Mouse (Mus musculus): ENCODE data around the gene Macrod2. TPM values are rescaled to one million over a fixed set of nuclear protein-coding genes. Genes with fewer than 3 reads are reported as not detected.
A peak's percentile ranks its signal among the peaks of the same experiment; 100 is the strongest.

Macrod2 gene
- polyA plus RNA-seq, 1 experiment from 2014 or later, result 45.9 TPM

DNA sequence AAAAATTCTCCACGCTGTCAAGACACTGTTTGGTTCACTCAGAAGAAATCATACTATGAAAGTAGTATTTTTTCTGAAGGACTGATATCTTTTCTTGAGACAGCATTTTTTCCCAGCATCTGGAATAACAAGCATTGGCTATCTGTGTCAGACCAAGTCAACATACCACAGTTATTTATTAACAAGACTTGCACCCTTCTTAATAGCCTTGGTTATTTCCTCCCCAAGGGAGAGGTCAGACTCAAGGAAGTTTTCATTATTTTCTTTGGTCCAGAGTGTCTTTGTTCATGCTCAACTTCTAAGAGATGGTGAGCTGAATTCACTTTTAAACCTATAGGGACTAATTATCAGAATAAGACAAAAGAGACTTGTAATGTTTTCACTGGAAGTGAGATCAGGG is 728.8 kb downstream of the Macrod2 start:
- no peaks in the 10 kb centered on the region for H3K36me3 ChIP-seq (ENCODE audit: control insufficient read depth, insufficient read depth, low read length)
- DNase-seq (ENCODE audit: low spot score, missing footprints), result no peak
- no peak overlapping the region for H3K4me2 ChIP-seq
- H3K9me3 ChIP-seq (ENCODE audit: control insufficient read depth, low read length), result no peaks in the 10 kb centered on the region
- H3K27me3 ChIP-seq (ENCODE audit: control insufficient read depth, insufficient read depth, low read length), result no peaks in the 10 kb centered on the region
- 89% methylated on average over 1 of the region's 1 CpGs for WGBS
- no peak overlapping the region for H3K9ac ChIP-seq (ENCODE audit: low read length)
- H3K4me1 ChIP-seq (ENCODE audit: control insufficient read depth, insufficient read depth, low read length), result no peaks in the 10 kb centered on the region
- H3K27ac ChIP-seq (ENCODE audit: low read depth, low read length), result no peak overlapping the region
- no peak overlapping the region for H3K4me3 ChIP-seq (ENCODE audit: low read depth, low read length)
- no peak for ATAC-seq (ENCODE audit: low FRiP score)

GRCm38 (mm10) chr2:141125638-141126037 is 730.5 kb downstream of the Macrod2 start:
- Histone ChIP-seq H3K27me3 (ENCODE audit: control insufficient read depth, insufficient read depth, low read length) (no peaks in the 10 kb centered on the region), H3K27ac (ENCODE audit: low read depth, low read length) (no peak overlapping the region), H3K4me1 (ENCODE audit: control insufficient read depth, insufficient read depth, low read length) (no peaks in the 10 kb centered on the region), H3K4me2 (no peak overlapping the region), H3K9ac (ENCODE audit: low read length) (no peak overlapping the region), H3K4me3 (ENCODE audit: low read depth, low read length) (no peak overlapping the region), H3K36me3 (ENCODE audit: control insufficient read depth, insufficient read depth, low read length) (no peaks in the 10 kb centered on the region), H3K9me3 (ENCODE audit: control insufficient read depth, low read length) (no peaks in the 10 kb centered on the region)
- ATAC-seq (ENCODE audit: low FRiP score), result no peak
- DNase-seq (ENCODE audit: low spot score, missing footprints), result no peak

DNA sequence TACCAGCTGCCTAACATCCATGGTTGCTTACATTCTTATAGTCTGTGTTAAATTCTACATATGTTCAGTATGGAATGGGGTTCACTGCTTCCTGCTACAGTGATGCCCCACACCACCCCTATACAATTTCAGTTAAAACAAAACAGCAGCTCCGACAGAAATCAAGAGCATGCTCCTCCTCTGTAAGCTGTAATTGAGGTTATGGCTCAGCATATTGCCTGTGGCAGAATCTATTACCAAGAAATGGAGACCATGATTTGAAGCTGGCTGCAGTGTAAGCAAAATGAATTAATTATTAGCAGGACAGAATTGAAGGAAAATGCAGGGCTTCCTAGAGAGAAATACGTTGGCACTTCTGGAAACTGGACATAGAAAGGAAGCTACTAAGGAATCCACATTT is 747.2 kb downstream of the Macrod2 start:
- Histone ChIP-seq H3K36me3 (ENCODE audit: control insufficient read depth, insufficient read depth, low read length) (no peaks in the 10 kb centered on the region), H3K4me3 (ENCODE audit: low read depth, low read length) (no peak overlapping the region), H3K27me3 (ENCODE audit: control insufficient read depth, insufficient read depth, low read length) (no peaks in the 10 kb centered on the region), H3K4me2 (no peak overlapping the region), H3K9ac (ENCODE audit: low read length) (no peak overlapping the region), H3K9me3 (ENCODE audit: control insufficient read depth, low read length) (no peaks in the 10 kb centered on the region), H3K27ac (ENCODE audit: low read depth, low read length) (no peak overlapping the region), H3K4me1 (ENCODE audit: control insufficient read depth, insufficient read depth, low read length) (no peaks in the 10 kb centered on the region)
- DNase-seq (ENCODE audit: low spot score, missing footprints) (no peak), ATAC-seq (ENCODE audit: low FRiP score) (no peak)
- 67% methylated on average over 2 of the region's 2 CpGs for WGBS

DNA sequence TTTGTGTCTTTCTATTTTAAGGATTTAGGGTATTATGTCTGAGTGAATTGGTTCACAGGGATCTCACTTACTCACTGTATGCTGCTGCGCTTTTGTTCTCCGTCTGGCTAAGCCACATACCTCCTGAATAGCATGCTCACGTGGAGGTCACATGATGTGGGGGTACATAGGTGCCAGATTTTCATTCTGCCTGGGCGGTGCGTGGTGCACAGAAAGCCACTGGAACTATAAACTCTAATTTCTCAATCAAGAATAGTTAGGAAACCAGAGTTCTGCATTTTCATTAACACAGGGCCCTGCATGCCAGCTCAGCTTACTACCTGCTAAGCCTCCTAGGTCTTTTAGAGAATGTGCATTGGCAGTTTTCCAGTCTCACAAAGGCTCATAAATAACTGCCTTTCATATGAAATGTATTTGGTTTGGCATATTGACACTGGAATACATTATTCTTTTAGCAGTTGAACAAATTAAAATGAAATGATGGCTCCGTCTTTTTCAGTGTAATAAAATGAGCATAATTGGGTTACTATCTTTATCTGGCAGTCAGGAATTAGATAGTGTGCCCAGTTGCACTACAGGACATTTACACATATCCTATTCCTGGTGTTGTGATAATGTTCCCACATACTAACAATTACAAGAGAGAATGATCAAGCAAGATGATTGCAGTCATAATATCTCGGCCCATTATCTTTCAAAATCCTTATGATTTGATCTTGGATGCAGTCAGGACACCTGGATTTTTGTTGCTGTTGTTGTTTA is 757.1 kb downstream of the Macrod2 start:
- 59% methylated on average over 7 of the region's 7 CpGs for WGBS

DNA sequence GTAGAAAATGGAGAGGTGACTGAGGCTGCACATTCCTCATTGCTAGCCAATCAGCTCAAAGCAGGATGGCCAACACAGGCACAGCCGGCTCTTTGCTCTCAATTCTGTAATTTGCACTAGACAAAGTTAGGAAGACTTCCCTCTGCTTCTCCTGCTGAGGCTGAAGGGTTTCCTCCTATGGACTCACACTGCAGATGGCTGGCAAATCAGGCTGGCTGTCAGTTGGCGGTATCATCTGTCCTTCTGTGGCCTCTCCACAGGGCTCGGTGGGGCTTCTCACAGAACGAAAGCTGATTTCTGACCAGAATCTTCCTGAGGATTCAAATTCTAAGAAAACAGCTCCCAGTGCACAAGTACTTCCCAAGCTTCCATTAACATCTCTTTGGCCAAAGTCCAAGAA is 760.9 kb downstream of the Macrod2 start:
- H3K4me1 ChIP-seq (ENCODE audit: control insufficient read depth, insufficient read depth, low read length), result peaks cover 2% of the 10 kb centered on the region; the same call in 1 of the 2 replicates
- WGBS, result 64% methylated on average over 4 of the region's 4 CpGs
- H3K4me3 ChIP-seq (ENCODE audit: low read depth, low read length), result no peak overlapping the region
- no peak overlapping the region for H3K27ac ChIP-seq (ENCODE audit: low read depth, low read length)
- no peaks in the 10 kb centered on the region for H3K9me3 ChIP-seq (ENCODE audit: control insufficient read depth, low read length)
- no peak for ATAC-seq (ENCODE audit: low FRiP score)
- no peak for DNase-seq (ENCODE audit: low spot score, missing footprints)
- H3K9ac ChIP-seq (ENCODE audit: low read length), result no peak overlapping the region
- no peaks in the 10 kb centered on the region for H3K36me3 ChIP-seq (ENCODE audit: control insufficient read depth, insufficient read depth, low read length)
- H3K4me2 ChIP-seq, result no peak overlapping the region
- no peaks in the 10 kb centered on the region for H3K27me3 ChIP-seq (ENCODE audit: control insufficient read depth, insufficient read depth, low read length)

More for the DNA sequence above, 757.1 kb downstream of the Macrod2 start:
- Histone ChIP-seq H3K9ac (ENCODE audit: low read length) (no peak overlapping the region), H3K27ac (ENCODE audit: low read depth, low read length) (no peak overlapping the region), H3K9me3 (ENCODE audit: control insufficient read depth, low read length) (no peaks in the 10 kb centered on the region), H3K36me3 (ENCODE audit: control insufficient read depth, insufficient read depth, low read length) (no peaks in the 10 kb centered on the region), H3K4me1 (ENCODE audit: control insufficient read depth, insufficient read depth, low read length) (peaks cover 2% of the 10 kb centered on the region; the same call in 1 of the 2 replicates), H3K4me3 (ENCODE audit: low read depth, low read length) (no peak overlapping the region), H3K27me3 (ENCODE audit: control insufficient read depth, insufficient read depth, low read length) (no peaks in the 10 kb centered on the region), H3K4me2 (no peak overlapping the region)
- DNase-seq (ENCODE audit: low spot score, missing footprints) (no peak), ATAC-seq (ENCODE audit: low FRiP score) (peak; percentile 73)

GRCm38 (mm10) chr2:141156979-141157593 is 762.0 kb downstream of the Macrod2 start:
- WGBS, result 71% methylated on average over 7 of the region's 7 CpGs
- Histone ChIP-seq H3K9ac (ENCODE audit: low read length) (no peak overlapping the region), H3K36me3 (ENCODE audit: control insufficient read depth, insufficient read depth, low read length) (no peaks in the 10 kb centered on the region), H3K27me3 (ENCODE audit: control insufficient read depth, insufficient read depth, low read length) (no peaks in the 10 kb centered on the region), H3K4me3 (ENCODE audit: low read depth, low read length) (no peak overlapping the region), H3K4me1 (ENCODE audit: control insufficient read depth, insufficient read depth, low read length) (no peaks in the 10 kb centered on the region; the same call in 1 of the 2 replicates), H3K4me2 (no peak overlapping the region), H3K27ac (ENCODE audit: low read depth, low read length) (no peak overlapping the region), H3K9me3 (ENCODE audit: control insufficient read depth, low read length) (no peaks in the 10 kb centered on the region)
- no peak for DNase-seq (ENCODE audit: low spot score, missing footprints)
- 0 out of 2 replicates have a peak, but pooled peaks have one; percentile 42 for ATAC-seq (ENCODE audit: low FRiP score)

GRCm38 (mm10) chr2:141158161-141158560 is 763.1 kb downstream of the Macrod2 start:
- Histone ChIP-seq H3K4me1 (ENCODE audit: control insufficient read depth, insufficient read depth, low read length) (no peaks in the 10 kb centered on the region), H3K9me3 (ENCODE audit: control insufficient read depth, low read length) (no peaks in the 10 kb centered on the region), H3K27me3 (ENCODE audit: control insufficient read depth, insufficient read depth, low read length) (no peaks in the 10 kb centered on the region), H3K27ac (ENCODE audit: low read depth, low read length) (no peak overlapping the region), H3K36me3 (ENCODE audit: control insufficient read depth, insufficient read depth, low read length) (no peaks in the 10 kb centered on the region), H3K9ac (ENCODE audit: low read length) (no peak overlapping the region), H3K4me3 (ENCODE audit: low read depth, low read length) (no peak overlapping the region), H3K4me2 (no peak overlapping the region)
- 58% methylated on average over 7 of the region's 7 CpGs for WGBS
- no peak for ATAC-seq (ENCODE audit: low FRiP score)
- no peak for DNase-seq (ENCODE audit: low spot score, missing footprints)

DNA sequence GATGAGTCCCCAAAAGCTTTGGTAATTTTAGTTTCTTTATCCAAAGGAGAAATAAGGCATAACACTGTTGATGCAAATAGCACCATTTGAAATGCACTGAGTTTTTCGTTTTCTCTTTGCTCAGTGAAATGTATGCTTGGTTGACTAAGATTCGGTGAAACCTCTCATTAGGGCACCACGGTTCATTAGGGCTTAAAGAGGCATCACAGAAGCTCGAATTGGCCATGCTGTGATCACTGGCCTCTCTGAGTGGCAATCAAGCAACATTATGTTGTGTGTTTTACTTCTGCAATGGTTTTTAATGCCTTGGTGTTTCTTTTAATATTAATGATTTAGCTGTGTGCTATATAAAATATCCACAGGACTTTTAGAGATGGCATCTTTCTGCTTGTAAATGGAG is 768.8 kb downstream of the Macrod2 start:
- Histone ChIP-seq H3K4me2 (no peak overlapping the region), H3K36me3 (ENCODE audit: control insufficient read depth, insufficient read depth, low read length) (no peaks in the 10 kb centered on the region), H3K4me3 (ENCODE audit: low read depth, low read length) (no peak overlapping the region), H3K9me3 (ENCODE audit: control insufficient read depth, low read length) (no peaks in the 10 kb centered on the region), H3K27me3 (ENCODE audit: control insufficient read depth, insufficient read depth, low read length) (no peaks in the 10 kb centered on the region), H3K27ac (ENCODE audit: low read depth, low read length) (no peak overlapping the region), H3K4me1 (ENCODE audit: control insufficient read depth, insufficient read depth, low read length) (no peaks in the 10 kb centered on the region), H3K9ac (ENCODE audit: low read length) (no peak overlapping the region)
- DNase-seq (ENCODE audit: low spot score, missing footprints), result no peak
- 28% methylated on average over 4 of the region's 4 CpGs for WGBS
- ATAC-seq (ENCODE audit: low FRiP score), result no peak

DNA sequence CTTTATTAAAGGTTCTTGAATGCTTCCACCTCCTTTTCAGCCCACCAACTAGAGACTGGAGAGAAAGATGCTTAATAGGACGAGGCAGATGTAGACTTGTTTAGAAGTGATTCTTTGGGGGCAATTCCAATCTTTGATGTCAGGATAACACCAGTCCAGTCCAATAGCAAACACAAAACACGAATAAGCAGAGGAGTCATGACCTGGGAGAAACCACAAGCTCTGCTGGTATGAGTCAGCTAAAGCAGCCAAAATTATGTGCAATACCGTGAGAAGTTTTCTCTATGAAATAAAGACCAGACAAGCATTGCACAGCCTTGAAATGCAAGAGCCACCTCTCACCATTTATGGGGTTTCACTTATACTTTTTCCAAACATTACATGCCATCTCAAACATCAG is 774.5 kb downstream of the Macrod2 start:
- Histone ChIP-seq H3K27me3 (ENCODE audit: control insufficient read depth, insufficient read depth, low read length) (no peaks in the 10 kb centered on the region), H3K4me2 (no peak overlapping the region), H3K9ac (ENCODE audit: low read length) (no peak overlapping the region), H3K9me3 (ENCODE audit: control insufficient read depth, low read length) (no peaks in the 10 kb centered on the region), H3K36me3 (ENCODE audit: control insufficient read depth, insufficient read depth, low read length) (no peaks in the 10 kb centered on the region), H3K4me1 (ENCODE audit: control insufficient read depth, insufficient read depth, low read length) (no peaks in the 10 kb centered on the region), H3K27ac (ENCODE audit: low read depth, low read length) (no peak overlapping the region), H3K4me3 (ENCODE audit: low read depth, low read length) (no peak overlapping the region)
- WGBS, result 89% methylated on average over 3 of the region's 3 CpGs
- DNase-seq (ENCODE audit: low spot score, missing footprints) (no peak), ATAC-seq (ENCODE audit: low FRiP score) (no peak)
